Mouse (Mus musculus): Measurements from ENCODE around the gene Uck1.

- no peak for TF ChIP-seq POLR2A (IDR thresholded peaks at IDR 0.05; ENCODE audit: control insufficient read depth, low read depth, low read length)
- no peak for TF ChIP-seq CTCF (IDR thresholded peaks at IDR 0.05; ENCODE audit: control insufficient read depth, insufficient read depth, insufficient replicate concordance, low read depth, low read length)
Observed at GRCm38 (mm10) chr2:32219501-32219900, 40.5 kb downstream of the Uck1 start.

Measured in testis, adult 2 months (tissue).